Mouse (Mus musculus) brain, embryonic 14.5 days (tissue): Measurements from ENCODE around the gene Proser2.

Source experiments
- CTCF ChIP-seq: fragments of 200-500 bp; IDR thresholded peaks from 2 replicates; pipeline ENCODE4 v1.5.1; 2012; ENCODE audit warnings: inconsistent platforms, mild to moderate bottlenecking, moderate library complexity, borderline replicate concordance; ENCODE audit not compliant: insufficient read depth, insufficient read length; ENCODE audit errors: extremely low read depth
- POLR2A ChIP-seq: fragments of 200-500 bp; IDR thresholded peaks from 2 replicates; pipeline ENCODE4 v1.6.1; 2012; ENCODE audit warnings: mild to moderate bottlenecking, inconsistent platforms, borderline replicate concordance; ENCODE audit not compliant: poor library complexity, insufficient read depth, insufficient read length, severe bottlenecking; ENCODE audit errors: extremely low read depth

- TF ChIP-seq POLR2A (no peak), CTCF (no peak)
Observed at GRCm38 (mm10) chr2:6100755-6101154, 29.3 kb downstream of the Proser2 start.
